Mouse (Mus musculus): ENCODE results near the gene Prdm16.

DNA sequence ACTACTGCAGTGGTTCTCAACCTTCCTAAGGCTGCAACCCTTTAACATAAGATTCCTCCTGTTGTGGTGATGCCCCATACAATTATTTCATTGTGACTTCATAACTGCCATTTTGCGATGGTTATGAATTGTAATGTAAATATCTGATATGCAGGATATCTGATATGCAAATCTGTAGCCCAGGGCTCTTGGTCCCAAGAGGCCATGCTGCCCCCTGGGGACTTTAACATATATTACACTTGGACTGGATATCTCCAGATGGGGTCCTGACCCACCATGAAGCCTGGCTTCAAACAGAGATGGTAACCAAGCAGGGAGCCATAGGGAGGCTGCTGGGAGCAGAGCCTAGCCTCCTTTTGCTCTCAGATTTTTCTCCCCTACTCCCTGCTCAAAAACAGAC lies 244.0 kb downstream of the Prdm16 start:
- TF ChIP-seq POLR2A (IDR thresholded peaks at IDR 0.05; ENCODE audit: low read depth, low read length) = no peak
- TF ChIP-seq CTCF (conservative IDR thresholded peaks at IDR 0.05 in 1 of 2, IDR thresholded peaks at IDR 0.05 in 1 of 2; ENCODE audit: low read depth in 2 of 2, low read length in 2 of 2) = no peak
- TF ChIP-seq JUN (IDR thresholded peaks at IDR 0.05; ENCODE audit: insufficient read depth, low read depth, low read length) = no peak
- no peak for TF ChIP-seq MAZ (IDR thresholded peaks at IDR 0.05; ENCODE audit: low read depth, low read length)
- TF ChIP-seq ZC3H11A (IDR thresholded peaks at IDR 0.05; ENCODE audit: low read depth, low read length) = no peak
- TF ChIP-seq ZMIZ1 (IDR thresholded peaks at IDR 0.05; ENCODE audit: low read depth, low read length) = no peak
- no peak for TF ChIP-seq HCFC1 (IDR thresholded peaks at IDR 0.05; ENCODE audit: low read depth, low read length)
- no peak for TF ChIP-seq BHLHE40 (IDR thresholded peaks at IDR 0.05; ENCODE audit: low read depth, low read length)
- no peak for TF ChIP-seq SIN3A (IDR thresholded peaks at IDR 0.05; ENCODE audit: low read length)
- TF ChIP-seq MEF2A (IDR thresholded peaks at IDR 0.05; ENCODE audit: borderline replicate concordance, low read depth, low read length) = no peak
- no peak for TF ChIP-seq E2F4 (IDR thresholded peaks at IDR 0.05; ENCODE audit: insufficient replicate concordance, low read depth, low read length)
- no peak for TF ChIP-seq PAX5 (IDR thresholded peaks at IDR 0.05; ENCODE audit: low read length)
